9 mouse cellular contexts compared by ENCODE assay signal in the genomic region with DNA sequence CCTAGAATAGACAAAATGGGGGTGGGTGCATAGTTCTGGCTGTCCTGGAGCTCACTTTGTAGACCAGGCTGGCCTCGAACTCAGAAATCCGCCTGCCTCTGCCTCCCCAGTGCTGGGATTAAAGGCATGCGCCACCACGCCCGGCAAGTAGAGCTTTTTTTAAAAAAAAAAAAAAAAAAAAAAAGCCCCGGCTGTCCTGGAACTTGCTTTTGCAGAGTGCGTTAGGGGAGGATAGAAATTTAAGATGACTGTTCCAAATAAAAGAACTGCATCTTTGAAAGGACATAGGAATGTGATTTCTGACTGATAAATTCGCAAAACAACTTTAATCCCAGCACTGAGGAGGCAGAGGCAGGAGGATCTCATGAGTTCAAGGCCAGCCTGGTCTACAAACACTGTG. TPM values are rescaled to one million over a fixed set of nuclear protein-coding genes. Genes with fewer than 3 reads are reported as not detected.
DNase-seq lines count a peak whose midpoint lies in the region; ATAC-seq and TF ChIP-seq lines count a peak whose summit lies in the region.
"Had no signal": no experiment of that assay in that cellular context is flagged by ENCODE, and none has a peak within 500 bp of the region (broad histone marks: within the 10 kb centered on the region; RNA-seq: fewer than 3 reads in every experiment).

No protein-coding gene starts in this region.

- H3K9ac ChIP-seq in embryonic facial prominence, embryonic 15.5 days: peak overlapping the region; percentile 81
- peak overlapping the region; percentile 96; the same call in 1 of the 2 replicates for H3K9ac ChIP-seq in intestine, postnatal 0 days (ENCODE audit: low read depth, low read length)
- peak overlapping the region; percentile 91; the same call in 1 of the 2 replicates for H3K9ac ChIP-seq in neural tube, embryonic 13.5 days

- ATAC-seq in embryonic facial prominence, embryonic 15.5 days (ENCODE audit: insufficient number of reproducible peaks, low FRiP score, low TSS enrichment, low read depth): no peak
- ATAC-seq in intestine, postnatal 0 days: no peak
- no peak for ATAC-seq in neural tube, embryonic 13.5 days (ENCODE audit: low read depth)

- no peaks in the 10 kb centered on the region for H3K36me3 ChIP-seq in embryonic facial prominence, embryonic 15.5 days
- H3K36me3 ChIP-seq in intestine, postnatal 0 days (ENCODE audit: control insufficient read depth, insufficient read depth): no peaks in the 10 kb centered on the region
- H3K36me3 ChIP-seq in neural tube, embryonic 13.5 days: no peaks in the 10 kb centered on the region

- no peak for DNase-seq in lung, adult 2 months
- DNase-seq in lung, adult 18-20 months: no peak
- DNase-seq in thymus, postnatal 0 days (ENCODE audit: low spot score): no peak
- DNase-seq in frontal cortex, postnatal 36 days (ENCODE audit: low spot score in 2 of 2): no peak
- no peak for DNase-seq in urinary bladder, postnatal 10 days (ENCODE audit: low spot score)

- H3K4me3 ChIP-seq in lung, adult 2 months (replicated peaks; ENCODE audit: extremely low read depth, low read depth, low read length): peak overlapping the region; percentile 86
- H3K4me3 ChIP-seq in embryonic facial prominence, embryonic 15.5 days (replicated peaks): peak overlapping the region; percentile 74
- peak overlapping the region; percentile 73 for H3K4me3 ChIP-seq in intestine, postnatal 0 days (ENCODE audit: low read depth, low read length)
- peak overlapping the region; percentile 71 for H3K4me3 ChIP-seq in neural tube, embryonic 13.5 days

- no peak for TF ChIP-seq CTCF in lung, adult 2 months (IDR thresholded peaks at IDR 0.05; ENCODE audit: insufficient read depth, low read length)
- no peak for TF ChIP-seq CTCF in intestine, postnatal 0 days (IDR thresholded peaks at IDR 0.05; ENCODE audit: low read depth)

- no peaks in the 10 kb centered on the region for H3K27me3 ChIP-seq in embryonic facial prominence, embryonic 15.5 days
- H3K27me3 ChIP-seq in intestine, postnatal 0 days (replicated peaks; ENCODE audit: control insufficient read depth, insufficient read depth, low read length): no peaks in the 10 kb centered on the region
- no peaks in the 10 kb centered on the region for H3K27me3 ChIP-seq in neural tube, embryonic 13.5 days

- H3K27ac ChIP-seq in embryonic facial prominence, embryonic 15.5 days (replicated peaks): peak overlapping the region; percentile 94
- no peak overlapping the region for H3K27ac ChIP-seq in intestine, postnatal 0 days (ENCODE audit: low read depth, low read length)
- peak overlapping the region; percentile 96 for H3K27ac ChIP-seq in neural tube, embryonic 13.5 days (replicated peaks)

- peaks cover 10% of the 10 kb centered on the region for H3K4me1 ChIP-seq in lung, adult 2 months (ENCODE audit: control insufficient read depth, insufficient read depth, low read length)
- H3K4me1 ChIP-seq in embryonic facial prominence, embryonic 15.5 days: peaks cover 8% of the 10 kb centered on the region
- H3K4me1 ChIP-seq in intestine, postnatal 0 days (replicated peaks; ENCODE audit: control insufficient read depth, insufficient read depth, low read length): no peaks in the 10 kb centered on the region; the same call in 1 of the 2 replicates
- H3K4me1 ChIP-seq in neural tube, embryonic 13.5 days (replicated peaks): peaks cover 26% of the 10 kb centered on the region

- no peak for TF ChIP-seq POLR2A in lung, adult 2 months (IDR thresholded peaks at IDR 0.05; ENCODE audit: borderline replicate concordance, extremely low read depth, low read depth, low read length)

- no peaks in the 10 kb centered on the region for H3K9me3 ChIP-seq in embryonic facial prominence, embryonic 15.5 days (replicated peaks)
- H3K9me3 ChIP-seq in intestine, postnatal 0 days (ENCODE audit: control insufficient read depth): no peaks in the 10 kb centered on the region
- no peaks in the 10 kb centered on the region for H3K9me3 ChIP-seq in neural tube, embryonic 13.5 days

- 78% methylated on average over 8 of the region's 8 CpGs for WGBS in lung, adult 2 months
- WGBS in embryonic facial prominence, embryonic 15.5 days: 81% methylated on average over 8 of the region's 8 CpGs
- 81% methylated on average over 8 of the region's 8 CpGs for WGBS in intestine, postnatal 0 days
- 80% methylated on average over 8 of the region's 8 CpGs for WGBS in neural tube, embryonic 13.5 days

- H3K4me2 ChIP-seq in embryonic facial prominence, embryonic 15.5 days (replicated peaks): peak overlapping the region; percentile 66
- H3K4me2 ChIP-seq in intestine, postnatal 0 days (replicated peaks; ENCODE audit: low read depth): peak overlapping the region; percentile 84
- peak overlapping the region; percentile 57 for H3K4me2 ChIP-seq in neural tube, embryonic 13.5 days

RNA-seq across cellular contexts. Expression of gene R3hdm2, which starts 0.5 kb away (rescaled TPM):
- polyA plus RNA-seq in lung, adult 2 months (2012; rRNA removed): 90.3 and 129 TPM in 2 replicates
- polyA plus RNA-seq in embryonic facial prominence, embryonic 15.5 days (2015; fragmentation: Nextera tagmentation; extraction: Ambion mirVana): 40.0 and 40.1 TPM in 2 replicates
- polyA plus RNA-seq in intestine, postnatal 0 days (2015; fragmentation: Nextera tagmentation; extraction: Ambion mirVana): 19.4 and 21.8 TPM in 2 replicates
- 30.6 and 33.3 TPM in 2 replicates for polyA plus RNA-seq in neural tube, embryonic 13.5 days (2015; fragmentation: Nextera tagmentation; extraction: Ambion mirVana)
- 19.4 and 26.7 TPM in 2 replicates for polyA plus RNA-seq in thymus, postnatal 0 days (2015; fragmentation: Nextera tagmentation; extraction: Ambion mirVana)

RNA-seq across cellular contexts. Expression of gene Inhbc, which starts 9.4 kb away (rescaled TPM):
- not detected in 2 replicates for polyA plus RNA-seq in lung, adult 2 months (2012; rRNA removed)
- 0.12 TPM in 1 of 2 replicates, not detected in the other for polyA plus RNA-seq in embryonic facial prominence, embryonic 15.5 days (2015; fragmentation: Nextera tagmentation; extraction: Ambion mirVana)
- not detected in 2 replicates for polyA plus RNA-seq in intestine, postnatal 0 days (2015; fragmentation: Nextera tagmentation; extraction: Ambion mirVana)
- polyA plus RNA-seq in neural tube, embryonic 13.5 days (2015; fragmentation: Nextera tagmentation; extraction: Ambion mirVana): not detected in 2 replicates
- not detected in 2 replicates for polyA plus RNA-seq in thymus, postnatal 0 days (2015; fragmentation: Nextera tagmentation; extraction: Ambion mirVana)
- polyA plus RNA-seq: gonadal fat pad, adult 2 months had no signal

RNA-seq across cellular contexts. Expression of gene Inhbe, which starts 25.4 kb away (rescaled TPM):
- 0.02 TPM in 1 of 2 replicates, not detected in the other for polyA plus RNA-seq in lung, adult 2 months (2012; rRNA removed)
- 0.05 and 0.07 TPM in 2 replicates for polyA plus RNA-seq in embryonic facial prominence, embryonic 15.5 days (2015; fragmentation: Nextera tagmentation; extraction: Ambion mirVana)
- 0.04 TPM in 1 of 2 replicates, not detected in the other for polyA plus RNA-seq in intestine, postnatal 0 days (2015; fragmentation: Nextera tagmentation; extraction: Ambion mirVana)
- polyA plus RNA-seq in neural tube, embryonic 13.5 days (2015; fragmentation: Nextera tagmentation; extraction: Ambion mirVana): not detected in 2 replicates
- not detected in 2 replicates for polyA plus RNA-seq in thymus, postnatal 0 days (2015; fragmentation: Nextera tagmentation; extraction: Ambion mirVana)

RNA-seq across cellular contexts. Expression of gene Gli1, which starts 37.9 kb away (rescaled TPM):
- polyA plus RNA-seq in lung, adult 2 months (2012; rRNA removed): 11.1 and 11.2 TPM in 2 replicates
- 15.7 and 16.1 TPM in 2 replicates for polyA plus RNA-seq in embryonic facial prominence, embryonic 15.5 days (2015; fragmentation: Nextera tagmentation; extraction: Ambion mirVana)
- polyA plus RNA-seq in intestine, postnatal 0 days (2015; fragmentation: Nextera tagmentation; extraction: Ambion mirVana): 2.0 TPM in 2 replicates
- polyA plus RNA-seq in neural tube, embryonic 13.5 days (2015; fragmentation: Nextera tagmentation; extraction: Ambion mirVana): 2.2 and 2.9 TPM in 2 replicates
- polyA plus RNA-seq in thymus, postnatal 0 days (2015; fragmentation: Nextera tagmentation; extraction: Ambion mirVana): 0.13 and 0.14 TPM in 2 replicates

RNA-seq across cellular contexts. Expression of gene Arhgap9, which starts 57.9 kb away (rescaled TPM):
- polyA plus RNA-seq in lung, adult 2 months (2012; rRNA removed): 18.2 and 19.2 TPM in 2 replicates
- 5.1 and 5.2 TPM in 2 replicates for polyA plus RNA-seq in embryonic facial prominence, embryonic 15.5 days (2015; fragmentation: Nextera tagmentation; extraction: Ambion mirVana)
- 9.5 and 12.0 TPM in 2 replicates for polyA plus RNA-seq in intestine, postnatal 0 days (2015; fragmentation: Nextera tagmentation; extraction: Ambion mirVana)
- 1.0 and 1.4 TPM in 2 replicates for polyA plus RNA-seq in neural tube, embryonic 13.5 days (2015; fragmentation: Nextera tagmentation; extraction: Ambion mirVana)
- polyA plus RNA-seq in thymus, postnatal 0 days (2015; fragmentation: Nextera tagmentation; extraction: Ambion mirVana): 107 and 127 TPM in 2 replicates
